Mouse (Mus musculus): ENCODE measurements at regions not wholly inside any gene's neighbourhood (a gene's known extent, or its start where the extent isn't known, plus 50 kb on each side); places are given as distances from the start of the nearest gene placed in this dataset.

- ATAC-seq (ENCODE audit: insufficient read depth), result no peak
These were observed 100.7 kb upstream of the Chrna7 start for GRCm38 (mm10) chr7:63313096-63313495.

GRCm38 (mm10) chr7:63319594-63319993, 107.2 kb upstream of the Chrna7 start:
- Histone ChIP-seq H3K27ac (no peak overlapping the region), H3K9ac (replicated peaks) (no peak overlapping the region), H3K4me1 (replicated peaks; ENCODE audit: control insufficient read depth in 2 of 2, insufficient read depth in 2 of 2, low read length in 1 of 2) (no peaks in the 10 kb centered on the region), H3K36me3 (replicated peaks; ENCODE audit: control insufficient read depth, insufficient read depth, low read depth) (no peaks in the 10 kb centered on the region), H3K27me3 (ENCODE audit: control insufficient read depth, insufficient read depth, low read length) (no peaks in the 10 kb centered on the region), H3K4me2 (ENCODE audit: low read depth) (no peak overlapping the region), H3K4me3 (ENCODE audit: insufficient read depth in 1 of 2, low read depth in 2 of 2, low read length in 2 of 2) (no peak overlapping the region), H3K9me3 (ENCODE audit: control insufficient read depth, low read length) (no peaks in the 10 kb centered on the region)
- DNase-seq (ENCODE audit: low read depth in 3 of 3, low spot score in 3 of 3), result no peak
- WGBS (ENCODE audit: insufficient replicate concordance), result 0% methylated on average over 2 of the region's 2 CpGs
- no peak for ATAC-seq (ENCODE audit: insufficient read depth)
- no peak for TF ChIP-seq EP300 (IDR thresholded peaks at IDR 0.05; ENCODE audit: low read depth)
- TF ChIP-seq CTCF (IDR thresholded peaks at IDR 0.05; ENCODE audit: low read depth), result peak; percentile 71

More at GRCm38 (mm10) chr7:63313096-63313495, 100.7 kb upstream of the Chrna7 start:
- Histone ChIP-seq H3K27ac (no peak overlapping the region), H3K4me2 (ENCODE audit: low read depth) (no peak overlapping the region), H3K4me3 (ENCODE audit: insufficient read depth in 1 of 2, low read depth in 2 of 2, low read length in 2 of 2) (no peak overlapping the region), H3K4me1 (replicated peaks; ENCODE audit: control insufficient read depth in 2 of 2, insufficient read depth in 2 of 2, low read length in 1 of 2) (no peaks in the 10 kb centered on the region), H3K27me3 (ENCODE audit: control insufficient read depth, insufficient read depth, low read length) (no peaks in the 10 kb centered on the region), H3K9me3 (ENCODE audit: control insufficient read depth, low read length) (no peaks in the 10 kb centered on the region), H3K9ac (replicated peaks) (no peak overlapping the region), H3K36me3 (replicated peaks; ENCODE audit: control insufficient read depth, insufficient read depth, low read depth) (no peaks in the 10 kb centered on the region)
- TF ChIP-seq CTCF (IDR thresholded peaks at IDR 0.05; ENCODE audit: low read depth) (no peak), EP300 (IDR thresholded peaks at IDR 0.05; ENCODE audit: low read depth) (no peak)
- WGBS (ENCODE audit: insufficient replicate concordance), result 75% methylated on average over 1 of the region's 1 CpGs
- no peak for DNase-seq (ENCODE audit: low read depth in 3 of 3, low spot score in 3 of 3)

- no peak for DNase-seq (ENCODE audit: low read depth in 3 of 3, low spot score in 3 of 3)
- no peaks in the 10 kb centered on the region for H3K9me3 ChIP-seq (ENCODE audit: control insufficient read depth, low read length)
- no peaks in the 10 kb centered on the region for H3K36me3 ChIP-seq (replicated peaks; ENCODE audit: control insufficient read depth, insufficient read depth, low read depth)
- no peaks in the 10 kb centered on the region for H3K27me3 ChIP-seq (ENCODE audit: control insufficient read depth, insufficient read depth, low read length)
- no peak for ATAC-seq (ENCODE audit: insufficient read depth)
- H3K9ac ChIP-seq (replicated peaks), result no peak overlapping the region
- H3K27ac ChIP-seq, result no peak overlapping the region
- H3K4me3 ChIP-seq (ENCODE audit: insufficient read depth in 1 of 2, low read depth in 2 of 2, low read length in 2 of 2), result no peak overlapping the region
- 54% methylated on average over 5 of the region's 5 CpGs for WGBS (ENCODE audit: insufficient replicate concordance)
- no peaks in the 10 kb centered on the region for H3K4me1 ChIP-seq (replicated peaks; ENCODE audit: control insufficient read depth in 2 of 2, insufficient read depth in 2 of 2, low read length in 1 of 2)
- TF ChIP-seq EP300 (IDR thresholded peaks at IDR 0.05; ENCODE audit: low read depth) (no peak), CTCF (IDR thresholded peaks at IDR 0.05; ENCODE audit: low read depth) (no peak)
- no peak overlapping the region for H3K4me2 ChIP-seq (ENCODE audit: low read depth)
These were observed 108.8 kb upstream of the Chrna7 start for GRCm38 (mm10) chr7:63321171-63321570.

- Histone ChIP-seq H3K9me3 (ENCODE audit: control insufficient read depth, low read length) (no peaks in the 10 kb centered on the region), H3K4me1 (replicated peaks; ENCODE audit: control insufficient read depth in 2 of 2, insufficient read depth in 2 of 2, low read length in 1 of 2) (no peaks in the 10 kb centered on the region), H3K27me3 (ENCODE audit: control insufficient read depth, insufficient read depth, low read length) (no peaks in the 10 kb centered on the region), H3K4me2 (ENCODE audit: low read depth) (no peak overlapping the region), H3K36me3 (replicated peaks; ENCODE audit: control insufficient read depth, insufficient read depth, low read depth) (no peaks in the 10 kb centered on the region), H3K27ac (no peak overlapping the region), H3K9ac (replicated peaks) (no peak overlapping the region), H3K4me3 (ENCODE audit: insufficient read depth in 1 of 2, low read depth in 2 of 2, low read length in 2 of 2) (no peak overlapping the region)
- TF ChIP-seq CTCF (IDR thresholded peaks at IDR 0.05; ENCODE audit: low read depth) (peak; percentile 57), EP300 (IDR thresholded peaks at IDR 0.05; ENCODE audit: low read depth) (no peak)
- DNase-seq (ENCODE audit: low read depth in 3 of 3, low spot score in 3 of 3) (peak in 1 of 3 experiments; percentile 5), ATAC-seq (ENCODE audit: insufficient read depth) (no peak)
- 24% methylated on average over 11 of the region's 11 CpGs for WGBS (ENCODE audit: insufficient replicate concordance)
These were observed 109.8 kb upstream of the Chrna7 start for GRCm38 (mm10) chr7:63321951-63322710.

- DNase-seq (ENCODE audit: low read depth in 3 of 3, low spot score in 3 of 3) (peak in 1 of 3 experiments; percentile 3), ATAC-seq (ENCODE audit: insufficient read depth) (no peak)
- no peak overlapping the region for H3K4me3 ChIP-seq (ENCODE audit: insufficient read depth in 1 of 2, low read depth in 2 of 2, low read length in 2 of 2)
- no peak overlapping the region for H3K9ac ChIP-seq (replicated peaks)
- H3K4me2 ChIP-seq (ENCODE audit: low read depth), result no peak overlapping the region
- TF ChIP-seq CTCF (IDR thresholded peaks at IDR 0.05; ENCODE audit: low read depth) (peak; percentile 43), EP300 (IDR thresholded peaks at IDR 0.05; ENCODE audit: low read depth) (no peak)
- no peaks in the 10 kb centered on the region for H3K27me3 ChIP-seq (ENCODE audit: control insufficient read depth, insufficient read depth, low read length)
- no peaks in the 10 kb centered on the region for H3K4me1 ChIP-seq (replicated peaks; ENCODE audit: control insufficient read depth in 2 of 2, insufficient read depth in 2 of 2, low read length in 1 of 2)
- H3K36me3 ChIP-seq (replicated peaks; ENCODE audit: control insufficient read depth, insufficient read depth, low read depth), result no peaks in the 10 kb centered on the region
- no peaks in the 10 kb centered on the region for H3K9me3 ChIP-seq (ENCODE audit: control insufficient read depth, low read length)
- H3K27ac ChIP-seq, result no peak overlapping the region
- 7% methylated on average over 1 of the region's 1 CpGs for WGBS (ENCODE audit: insufficient replicate concordance)
These were observed 109.4 kb upstream of the Otud7a start for GRCm38 (mm10) chr7:63335146-63335545.
